ENCODE assay signal across 21 mouse cellular contexts in genomic region chr7:70406527-70406926, GRCm38 (mm10). TPM values are rescaled to one million over a fixed set of nuclear protein-coding genes. Genes with fewer than 3 reads are reported as not detected.
A peak's percentile ranks its signal among the peaks of the same experiment; 100 is the strongest.
DNase-seq lines count a peak whose midpoint lies in the region; ATAC-seq and TF ChIP-seq lines count a peak whose summit lies in the region.
"Had no signal": no experiment of that assay in that cellular context is flagged by ENCODE, and none has a peak within 500 bp of the region (broad histone marks: within the 10 kb centered on the region; RNA-seq: fewer than 3 reads in every experiment).

No protein-coding gene starts in this region.

- TF ChIP-seq EP300 in stomach, postnatal 0 days (optimal IDR thresholded peaks at IDR 0.05): no peak

- no peaks in the 10 kb centered on the region for H3K27me3 ChIP-seq in kidney, adult 2 months (replicated peaks; ENCODE audit: control insufficient read depth, insufficient read depth, low read length)
- H3K27me3 ChIP-seq in kidney, postnatal 0 days (ENCODE audit: insufficient read depth, low read length): no peaks in the 10 kb centered on the region
- H3K27me3 ChIP-seq in stomach, postnatal 0 days (ENCODE audit: control insufficient read depth, insufficient read depth, low read length): no peaks in the 10 kb centered on the region
- H3K27me3 ChIP-seq: CH12.LX; forebrain, embryonic 13.5 days; heart, embryonic 12.5 days; Patski had no signal

- DNase-seq in kidney, adult 2 months: peak; percentile 57
- DNase-seq in kidney, postnatal 10 days: no peak
- peak; percentile 52 for DNase-seq in kidney, adult 9 months
- DNase-seq in kidney, postnatal 0 days (ENCODE audit: low spot score): no peak
- no peak for DNase-seq in stomach, postnatal 0 days (ENCODE audit: low spot score)
- no peak for DNase-seq in gastrocnemius, postnatal 10 days
- DNase-seq in cerebellum, adult 11 months: no peak
- DNase-seq: adrenal gland, postnatal 14 days; cerebellum, adult 18-20 months; cerebellum, adult 9-11 months; cerebellum, postnatal 36 days; forebrain, postnatal 0 days; gastrocnemius, postnatal 25 days; heart, postnatal 36 days had no signal

- H3K9ac ChIP-seq in kidney, postnatal 0 days (ENCODE audit: low read depth, low read length): no peak overlapping the region
- H3K9ac ChIP-seq in stomach, postnatal 0 days (ENCODE audit: low read length): no peak overlapping the region
- H3K9ac ChIP-seq: embryonic facial prominence, embryonic 13.5 days; forebrain, embryonic 13.5 days; forebrain, postnatal 0 days; heart, embryonic 12.5 days had no signal

- 41% methylated on average over 11 of the region's 11 CpGs for WGBS in kidney, adult 2 months
- WGBS in kidney, postnatal 0 days: 82% methylated on average over 11 of the region's 11 CpGs
- WGBS in stomach, postnatal 0 days: 92% methylated on average over 11 of the region's 11 CpGs

- TF ChIP-seq POLR2A in kidney, adult 2 months (IDR thresholded peaks at IDR 0.05; ENCODE audit: low read depth, low read length): no peak

- H3K36me3 ChIP-seq in kidney, adult 2 months (ENCODE audit: control insufficient read depth, insufficient read depth, low read length): peaks cover 5% of the 10 kb centered on the region
- H3K36me3 ChIP-seq in kidney, postnatal 0 days (ENCODE audit: insufficient read depth, low read length): peaks cover 25% of the 10 kb centered on the region
- peaks cover 5% of the 10 kb centered on the region for H3K36me3 ChIP-seq in stomach, postnatal 0 days (ENCODE audit: control insufficient read depth, insufficient read depth, low read length)
- H3K36me3 ChIP-seq: embryonic facial prominence, embryonic 13.5 days; heart, embryonic 12.5 days had no signal

- TF ChIP-seq CTCF in kidney, adult 2 months (conservative IDR thresholded peaks at IDR 0.05; ENCODE audit: insufficient read depth, insufficient read length, low read depth, low read length): no peak
- no peak for TF ChIP-seq CTCF in kidney, postnatal 0 days (IDR thresholded peaks at IDR 0.05; ENCODE audit: low read depth)
- no peak for TF ChIP-seq CTCF in stomach, postnatal 0 days (IDR thresholded peaks at IDR 0.05; ENCODE audit: low read depth)

- no peak overlapping the region for H3K4me2 ChIP-seq in kidney, postnatal 0 days (ENCODE audit: low read length)
- H3K4me2 ChIP-seq in stomach, postnatal 0 days (replicated peaks; ENCODE audit: low read depth): no peak overlapping the region
- H3K4me2 ChIP-seq: embryonic facial prominence, embryonic 13.5 days; forebrain, embryonic 13.5 days; heart, embryonic 12.5 days had no signal

- no peak overlapping the region for H3K4me3 ChIP-seq in kidney, adult 2 months (ENCODE audit: insufficient read depth, low read depth, low read length)
- H3K4me3 ChIP-seq in kidney, postnatal 0 days (replicated peaks; ENCODE audit: low read depth, low read length): no peak overlapping the region
- no peak overlapping the region for H3K4me3 ChIP-seq in stomach, postnatal 0 days (ENCODE audit: low read depth, low read length)
- H3K4me3 ChIP-seq: embryonic facial prominence, embryonic 13.5 days; forebrain, embryonic 13.5 days; heart, embryonic 12.5 days had no signal

- peak overlapping the region; percentile 61 for H3K27ac ChIP-seq in kidney, adult 2 months (ENCODE audit: insufficient read depth, low read depth, low read length)
- no peak overlapping the region for H3K27ac ChIP-seq in kidney, postnatal 0 days
- H3K27ac ChIP-seq in stomach, postnatal 0 days (replicated peaks): no peak overlapping the region
- H3K27ac ChIP-seq: embryonic facial prominence, embryonic 13.5 days; forebrain, embryonic 13.5 days had no signal

- no peaks in the 10 kb centered on the region for H3K9me3 ChIP-seq in kidney, postnatal 0 days (replicated peaks; ENCODE audit: low read length)
- H3K9me3 ChIP-seq in stomach, postnatal 0 days (ENCODE audit: control insufficient read depth, low read length): no peaks in the 10 kb centered on the region
- H3K9me3 ChIP-seq: embryonic facial prominence, embryonic 13.5 days; forebrain, embryonic 13.5 days; heart, embryonic 12.5 days had no signal

- peak; percentile 29; the same call in 1 of the 2 replicates for ATAC-seq in kidney, postnatal 0 days (replicated peaks; ENCODE audit: low FRiP score, low read depth)
- 0 out of 2 replicates have a peak, but pooled peaks have one; percentile 21 for ATAC-seq in stomach, postnatal 0 days (ENCODE audit: low FRiP score, low TSS enrichment)
- ATAC-seq: activated CD4-positive, CD25-positive, alpha-beta regulatory T cell, adult 4 months; forebrain, embryonic 13.5 days; forebrain, postnatal 0 days had no signal

- peaks cover 5% of the 10 kb centered on the region for H3K4me1 ChIP-seq in kidney, adult 2 months (ENCODE audit: control insufficient read depth, insufficient read depth, low read length)
- H3K4me1 ChIP-seq in kidney, postnatal 0 days (replicated peaks; ENCODE audit: insufficient read depth, low read length): 0 out of 2 replicates have a peak, but pooled peaks cover 3% of the 10 kb centered on the region
- H3K4me1 ChIP-seq in stomach, postnatal 0 days (replicated peaks; ENCODE audit: control insufficient read depth, insufficient read depth): no peaks in the 10 kb centered on the region
- H3K4me1 ChIP-seq: embryonic facial prominence, embryonic 13.5 days; forebrain, embryonic 13.5 days had no signal

RNA-seq across cellular contexts. Expression of gene Nr2f2, which starts 40.0 kb away (rescaled TPM):
- 193 and 288 TPM in 2 replicates for polyA plus RNA-seq in kidney, adult 2 months (2012; rRNA removed)
- 190 and 203 TPM in 2 replicates for polyA plus RNA-seq in kidney, postnatal 0 days (2015; fragmentation: Nextera tagmentation; extraction: Ambion mirVana)
- 52.8 and 53.9 TPM in 2 replicates for polyA plus RNA-seq in stomach, postnatal 0 days (2015; fragmentation: Nextera tagmentation; extraction: Ambion mirVana)
- total RNA-seq in gastrocnemius, postnatal 10 days (2021): 10 to 100 TPM; 32.7 to 39.2 TPM
- total RNA-seq: CH12.LX; granulocyte monocyte progenitor cell, adult 5-6 weeks had no signal
- polyA plus RNA-seq: activated CD4-positive, CD25-positive, alpha-beta regulatory T cell, adult 4 months had no signal

Comparison
In these comparisons a context has a peak if more than half of its experiments do, and no peak if none do; other contexts are left out.
1. DNase-seq: peak in kidney, adult 2 months (single experiment) and kidney, adult 9 months (single experiment); none in kidney, postnatal 10 days (single experiment), kidney, postnatal 0 days (single experiment), stomach, postnatal 0 days (single experiment), gastrocnemius, postnatal 10 days (single experiment) and cerebellum, adult 11 months (single experiment).